Mouse (Mus musculus) splenic B cell, adult 2 months (primary cell): Measurements from ENCODE around the gene Adssl1.
A peak's percentile ranks its signal among the peaks of the same experiment; 100 is the strongest.

Experiments
- DNase-seq: peaks from one replicate; pipeline ENCODE4 v3.0.0-alpha.2; 2011; ENCODE audit warnings: low read depth, low spot score
- H3K27me3 ChIP-seq: 2 replicates; pipeline ENCODE4 v1.6.1; 2012; ENCODE audit warnings: mild to moderate bottlenecking, low read length, moderate library complexity, mixed read lengths; ENCODE audit not compliant: control insufficient read depth, poor library complexity, insufficient read depth, severe bottlenecking
- H3K36me3 ChIP-seq: 2 replicates; pipeline ENCODE4 v1.6.1; 2012; ENCODE audit warnings: mild to moderate bottlenecking, low read length, moderate library complexity, mixed read lengths; ENCODE audit not compliant: control insufficient read depth, poor library complexity, insufficient read depth, severe bottlenecking

Gene Adssl1

DNA sequence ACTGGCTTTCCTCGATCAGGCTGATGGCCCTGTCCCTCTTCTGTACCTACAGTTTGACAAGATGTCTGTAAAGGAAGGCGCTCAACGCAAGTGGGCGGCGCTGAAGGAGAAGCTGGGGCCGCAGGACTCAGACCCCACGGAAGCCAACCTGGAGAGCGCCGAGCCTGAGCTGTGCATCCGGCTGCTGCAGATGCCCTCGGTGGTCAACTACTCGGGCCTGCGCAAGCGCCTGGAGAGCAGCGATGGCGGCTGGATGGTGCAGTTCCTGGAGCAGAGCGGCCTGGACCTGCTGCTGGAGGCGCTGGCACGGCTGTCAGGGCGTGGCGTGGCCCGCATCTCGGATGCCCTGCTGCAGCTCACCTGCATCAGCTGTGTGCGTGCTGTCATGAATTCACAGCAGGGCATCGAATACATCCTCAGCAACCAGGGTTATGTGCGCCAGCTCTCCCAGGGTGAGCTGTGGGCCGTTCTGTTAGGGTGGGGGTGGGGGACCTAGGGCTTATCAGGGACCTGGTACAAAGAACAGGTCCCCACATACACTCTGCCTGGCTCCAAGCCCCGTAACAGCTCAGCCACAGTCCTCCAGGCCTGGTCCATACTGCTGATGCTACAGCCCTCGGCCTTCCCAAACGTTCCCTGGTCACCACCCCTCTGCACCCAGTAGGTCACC lies 19.8 kb upstream of the Adssl1 start:
- no peak for DNase-seq
- no peaks in the 10 kb centered on the region for H3K27me3 ChIP-seq
- H3K36me3 ChIP-seq, result no peaks in the 10 kb centered on the region

DNA sequence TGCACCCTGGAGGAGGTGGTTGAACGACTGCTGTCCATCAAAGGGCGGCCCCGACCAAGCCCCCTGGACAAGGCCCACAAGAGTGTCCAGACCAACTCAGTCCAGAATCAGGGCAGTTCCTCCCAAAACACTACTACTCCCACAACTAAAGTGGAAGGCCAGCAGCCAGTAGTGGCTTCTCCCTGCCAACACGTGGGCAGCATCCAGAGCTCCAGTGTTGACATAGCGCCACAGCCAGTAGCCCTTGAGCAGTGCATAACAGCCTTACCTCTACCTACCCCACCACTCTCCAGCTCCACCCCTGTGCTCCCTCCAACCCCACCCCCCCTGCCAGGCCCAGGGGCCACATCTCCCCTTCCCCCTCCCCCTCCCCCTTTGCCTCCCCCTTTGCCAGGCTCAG lies 15.8 kb upstream of the Adssl1 start:
- no peaks in the 10 kb centered on the region for H3K27me3 ChIP-seq
- no peaks in the 10 kb centered on the region for H3K36me3 ChIP-seq
- no peak for DNase-seq

GRCm38 (mm10) chr12:112604709-112605649 lies 14.9 kb upstream of the Adssl1 start:
- Histone ChIP-seq H3K36me3 (no peaks in the 10 kb centered on the region), H3K27me3 (no peaks in the 10 kb centered on the region)
- DNase-seq, result no peak

GRCm38 (mm10) chr12:112605766-112606165 lies 14.1 kb upstream of the Adssl1 start:
- DNase-seq, result peak; percentile 81
- no peaks in the 10 kb centered on the region for H3K27me3 ChIP-seq
- H3K36me3 ChIP-seq, result no peaks in the 10 kb centered on the region

DNA sequence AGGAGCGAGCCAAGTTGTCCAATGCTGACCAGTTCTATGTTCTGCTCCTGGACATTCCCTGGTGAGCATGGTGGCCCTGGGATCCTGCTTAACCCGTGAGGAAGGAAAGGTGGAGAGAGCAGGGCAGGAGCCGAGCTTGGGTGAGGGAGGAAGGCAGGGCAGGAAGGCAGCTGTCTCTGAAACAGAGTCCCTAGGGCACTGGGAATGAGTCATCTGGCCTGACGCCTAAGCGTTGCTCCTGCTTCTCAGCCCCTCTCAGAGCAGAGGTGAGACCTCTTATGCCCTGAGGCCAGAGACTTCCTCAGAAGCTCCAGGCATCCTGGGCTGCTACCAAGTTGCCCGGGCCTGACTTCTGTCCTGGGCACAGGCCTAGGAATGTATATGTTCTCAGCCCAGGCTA lies 12.8 kb upstream of the Adssl1 start:
- H3K36me3 ChIP-seq, result no peaks in the 10 kb centered on the region
- DNase-seq, result no peak

DNA sequence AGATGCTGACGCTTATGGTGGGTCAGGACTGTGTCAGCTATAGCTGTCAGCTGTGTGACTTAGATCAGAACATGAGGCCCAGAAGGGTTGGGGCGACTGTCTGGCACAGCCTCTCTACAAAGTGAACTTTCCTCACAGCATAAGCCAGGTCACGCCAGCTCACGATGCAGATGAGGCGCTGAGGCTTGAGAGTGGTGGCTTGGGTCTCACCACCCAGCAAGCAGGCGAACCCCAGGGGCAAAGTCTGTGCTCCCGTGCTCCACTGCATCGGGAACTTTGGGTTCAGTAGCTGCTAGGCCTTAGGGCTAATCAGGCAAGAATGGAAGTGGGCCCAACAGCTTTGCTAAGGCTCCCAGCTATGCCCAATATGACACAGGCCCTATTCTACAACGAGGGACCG lies 10.8 kb upstream of the Adssl1 start:
- Histone ChIP-seq H3K27me3 (no peaks in the 10 kb centered on the region), H3K36me3 (no peaks in the 10 kb centered on the region)
- no peak for DNase-seq

More for the DNA sequence above, 12.8 kb upstream of the Adssl1 start:
- no peaks in the 10 kb centered on the region for H3K27me3 ChIP-seq

DNA sequence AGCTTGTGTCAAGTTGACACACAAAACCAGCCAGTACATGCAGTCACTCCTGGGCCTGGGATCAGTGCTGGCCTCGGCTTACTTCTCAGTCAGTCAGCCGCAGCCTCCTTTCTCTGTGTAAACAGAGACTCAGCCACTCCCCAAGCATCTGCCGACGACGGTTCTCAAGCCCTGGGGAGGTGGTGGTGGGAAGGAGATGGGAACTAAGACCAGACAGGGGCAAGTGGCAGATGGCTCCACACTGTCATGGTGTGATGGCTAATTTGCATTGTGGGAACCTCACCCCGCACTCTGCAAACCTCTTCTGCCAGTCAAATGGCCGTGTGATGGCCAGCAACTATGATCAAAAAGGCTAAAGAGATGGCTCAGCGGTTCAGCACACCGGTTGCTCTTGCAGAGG lies 3.2 kb upstream of the Adssl1 start:
- Histone ChIP-seq H3K36me3 (no peaks in the 10 kb centered on the region), H3K27me3 (no peaks in the 10 kb centered on the region)
- peak; percentile 50 for DNase-seq

DNA sequence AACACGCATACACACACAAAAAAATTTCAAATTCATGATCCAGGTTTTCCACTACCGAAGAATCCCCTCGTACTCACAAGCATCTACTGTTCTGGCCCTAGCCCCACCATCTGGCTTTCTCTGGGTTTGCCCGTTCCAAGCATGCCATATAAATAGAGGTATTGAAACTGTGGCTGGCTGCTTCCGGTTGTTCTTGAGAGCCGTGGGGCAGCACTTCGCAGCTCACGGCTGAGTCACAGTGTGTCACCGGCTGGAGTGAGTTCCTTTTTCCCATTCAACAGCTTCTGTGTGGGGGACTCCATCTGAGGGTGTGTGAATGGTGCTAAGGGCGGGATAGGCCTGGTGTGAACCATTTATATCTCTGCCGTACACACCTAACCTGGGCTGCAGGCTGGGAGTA lies 2.7 kb upstream of the Adssl1 start:
- Histone ChIP-seq H3K36me3 (no peaks in the 10 kb centered on the region), H3K27me3 (no peaks in the 10 kb centered on the region)
- peak; percentile 81 for DNase-seq

- DNase-seq, result peak; percentile 93
- H3K27me3 ChIP-seq, result no peaks in the 10 kb centered on the region
- no peaks in the 10 kb centered on the region for H3K36me3 ChIP-seq
Observed at GRCm38 (mm10) chr12:112617898-112618380, 1.9 kb upstream of the Adssl1 start.

DNA sequence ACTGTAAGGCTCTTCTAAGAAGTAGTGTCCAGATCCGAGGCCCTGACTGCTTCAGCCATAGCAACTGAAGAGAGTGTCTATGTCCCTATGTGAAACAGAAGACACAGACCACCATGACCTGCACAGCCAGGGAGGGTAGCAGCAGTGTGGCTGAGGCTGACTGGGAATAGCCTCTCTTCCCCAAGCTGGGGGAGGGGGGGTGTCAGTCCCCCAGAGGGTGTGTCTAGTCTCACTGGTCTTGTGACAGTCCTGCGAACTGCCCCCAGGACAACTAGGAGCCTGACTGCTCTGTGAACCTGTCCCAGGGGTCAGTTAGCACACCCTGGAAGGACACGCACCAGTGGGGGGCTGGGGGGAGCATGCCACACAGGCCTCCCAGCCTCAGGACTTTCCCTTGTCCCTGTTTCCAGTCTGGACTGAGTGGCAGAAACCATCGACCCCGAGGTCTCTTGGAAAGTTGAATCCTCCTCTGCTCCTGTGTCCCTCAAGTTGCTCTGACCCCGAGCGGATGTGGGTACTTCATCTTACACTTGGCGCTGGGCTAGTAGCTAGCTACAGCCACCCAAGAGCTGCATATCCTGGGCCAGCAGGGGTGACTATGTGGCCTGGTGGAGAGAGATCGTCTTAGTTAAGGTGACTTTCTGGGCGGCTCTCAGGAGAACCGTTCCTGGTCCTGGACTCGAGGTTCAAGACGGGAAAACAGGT lies 712 bp upstream of the Adssl1 start:
- peak; percentile 49 for DNase-seq
- H3K36me3 ChIP-seq, result no peaks in the 10 kb centered on the region

GRCm38 (mm10) chr12:112620354-112621061 lies 663 bp downstream of the Adssl1 start:
- no peak for DNase-seq
- Histone ChIP-seq H3K36me3 (no peaks in the 10 kb centered on the region), H3K27me3 (no peaks in the 10 kb centered on the region)

More for the DNA sequence above, 712 bp upstream of the Adssl1 start:
- no peaks in the 10 kb centered on the region for H3K27me3 ChIP-seq

GRCm38 (mm10) chr12:112621900-112622299 lies 2.1 kb downstream of the Adssl1 start:
- no peak for DNase-seq
- no peaks in the 10 kb centered on the region for H3K36me3 ChIP-seq
- H3K27me3 ChIP-seq, result no peaks in the 10 kb centered on the region

DNA sequence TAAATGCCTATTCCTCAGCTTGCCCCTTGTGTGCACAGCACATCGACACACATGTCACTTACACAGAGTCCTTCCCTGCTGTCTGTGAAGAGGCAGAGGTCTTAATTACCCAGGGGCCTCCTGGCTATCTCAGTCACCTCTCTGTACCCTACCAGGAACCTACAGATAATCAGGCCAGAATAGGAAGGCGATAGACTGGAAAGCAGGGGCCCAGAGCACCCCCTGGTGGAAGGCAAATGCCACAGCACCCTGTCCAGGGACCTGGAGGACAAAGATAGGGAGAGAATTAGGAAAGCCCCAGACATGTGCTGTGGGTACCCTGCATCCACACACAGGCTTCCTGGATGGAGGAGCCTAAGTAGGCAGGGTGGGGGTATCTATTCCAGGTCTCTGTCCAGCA lies 3.9 kb downstream of the Adssl1 start:
- DNase-seq, result peak; percentile 78
- Histone ChIP-seq H3K27me3 (no peaks in the 10 kb centered on the region), H3K36me3 (no peaks in the 10 kb centered on the region)

- H3K27me3 ChIP-seq, result no peaks in the 10 kb centered on the region
- no peaks in the 10 kb centered on the region for H3K36me3 ChIP-seq
- no peak for DNase-seq
Observed at GRCm38 (mm10) chr12:112625700-112626099, 5.9 kb downstream of the Adssl1 start.
